In the genomic region with DNA sequence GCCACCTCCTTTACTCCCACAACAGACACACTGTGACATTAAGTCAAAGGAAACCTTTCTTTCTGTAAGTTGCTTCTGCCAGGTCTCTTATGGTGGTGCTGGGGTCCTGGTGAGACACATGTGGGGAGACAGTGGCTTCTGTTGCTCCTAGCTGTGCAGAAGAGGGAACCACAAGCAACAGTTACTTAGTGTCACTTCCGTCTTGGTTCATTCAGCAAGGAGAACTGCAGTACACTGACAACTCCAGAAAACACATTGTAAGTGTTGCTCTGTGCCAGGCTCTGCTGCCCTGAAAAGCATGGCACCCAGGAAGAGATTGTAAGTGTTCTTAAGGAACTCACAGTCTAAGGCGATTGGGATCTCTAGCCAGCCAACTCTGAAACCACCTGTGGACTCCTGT, we compare ENCODE assay signal across 8 mouse cellular contexts. TPM values are rescaled to one million over a fixed set of nuclear protein-coding genes. Genes with fewer than 3 reads are reported as not detected.
DNase-seq lines count a peak whose midpoint lies in the region; ATAC-seq lines count a peak whose summit lies in the region.

A gene (plus strand): TSS at position 210 of the 400 bp plus-strand sequence.

- H3K4me1 ChIP-seq in kidney, embryonic 14.5 days (ENCODE audit: control insufficient read depth, insufficient read depth, low read length) = no peaks in the 10 kb centered on the region; the same call in 1 of the 2 replicates
- H3K4me1 ChIP-seq in intestine, embryonic 14.5 days (replicated peaks; ENCODE audit: control insufficient read depth, insufficient read depth, low read length) = 0 out of 2 replicates have a peak, but pooled peaks cover 5% of the 10 kb centered on the region

- no peak for ATAC-seq in kidney, embryonic 14.5 days (ENCODE audit: low FRiP score, low TSS enrichment)
- no peak for ATAC-seq in intestine, embryonic 14.5 days (replicated peaks; ENCODE audit: low FRiP score, low TSS enrichment, low read depth)
- ATAC-seq in megakaryocyte, adult 5-6 weeks (ENCODE audit: poor library complexity, severe bottlenecking) = peak; percentile 57

- no peak within 1 kb of the TSS; the same call in 1 of the 2 replicates for H3K9ac ChIP-seq in kidney, embryonic 14.5 days (ENCODE audit: low read depth, low read length)
- no peak within 1 kb of the TSS for H3K9ac ChIP-seq in intestine, embryonic 14.5 days (ENCODE audit: low read length)

- 95% methylated on average over 2 of the region's 2 CpGs for WGBS in kidney, embryonic 14.5 days
- 87% methylated on average over 2 of the region's 2 CpGs for WGBS in intestine, embryonic 14.5 days

- no peak within 1 kb of the TSS for H3K4me2 ChIP-seq in kidney, embryonic 14.5 days (replicated peaks; ENCODE audit: low read depth, low read length)
- no peak within 1 kb of the TSS for H3K4me2 ChIP-seq in intestine, embryonic 14.5 days (ENCODE audit: low read length)

- no peak within 1 kb of the TSS for H3K4me3 ChIP-seq in kidney, embryonic 14.5 days (ENCODE audit: low read length)
- no peak within 1 kb of the TSS for H3K4me3 ChIP-seq in intestine, embryonic 14.5 days (ENCODE audit: low read depth, low read length)

- no peaks in the 10 kb centered on the region for H3K27me3 ChIP-seq in kidney, embryonic 14.5 days (ENCODE audit: control insufficient read depth, insufficient read depth, low read length)
- no peaks in the 10 kb centered on the region for H3K27me3 ChIP-seq in intestine, embryonic 14.5 days (replicated peaks; ENCODE audit: control insufficient read depth, insufficient read depth, low read length)

- no peaks in the 10 kb centered on the region for H3K9me3 ChIP-seq in kidney, embryonic 14.5 days (ENCODE audit: control insufficient read depth, low read length)
- no peaks in the 10 kb centered on the region for H3K9me3 ChIP-seq in intestine, embryonic 14.5 days (ENCODE audit: control insufficient read depth, low read length)

- intact Hi-C loops in gastrocnemius, postnatal 36 days (cut with DNase I) = no loop called here

- 0 out of 2 replicates have a peak within 1 kb of the TSS, but pooled peaks have one; percentile 20 for H3K27ac ChIP-seq in kidney, embryonic 14.5 days (ENCODE audit: low read depth, low read length)
- H3K27ac ChIP-seq in intestine, embryonic 14.5 days (ENCODE audit: low read depth) = no peak within 1 kb of the TSS

- H3K36me3 ChIP-seq in kidney, embryonic 14.5 days (ENCODE audit: control insufficient read depth, insufficient read depth, low read length) = no peaks in the 10 kb centered on the region
- no peaks in the 10 kb centered on the region for H3K36me3 ChIP-seq in intestine, embryonic 14.5 days (ENCODE audit: control insufficient read depth, insufficient read depth, low read length)

- DNase-seq in kidney, adult 18-20 months = no peak
- no peak for DNase-seq in adrenal gland, postnatal 4 days (ENCODE audit: low spot score in 2 of 2)
- no peak for DNase-seq in gastrocnemius, postnatal 36 days
- no peak for DNase-seq in intestine, embryonic 14.5 days (ENCODE audit: low spot score)
- peak; percentile 39 for DNase-seq in thymus, postnatal 14 days
- DNase-seq in cerebellum, postnatal 25 days = no peak

RNA-seq across cellular contexts. Expression of the gene that starts here (rescaled TPM):
- polyA plus RNA-seq in kidney, embryonic 14.5 days (2014; fragmentation: Nextera tagmentation; extraction: Ambion mirVana) = 68.4 and 78.4 TPM in 2 replicates
- 10 to 100 TPM; 24.2 to 38.7 TPM for total RNA-seq in adrenal gland, postnatal 4 days (2021)
- 10 to 100 TPM; 10.8 TPM for total RNA-seq in gastrocnemius, postnatal 36 days (2021)
- 58.3 and 62.5 TPM in 2 replicates for polyA plus RNA-seq in intestine, embryonic 14.5 days (2014; fragmentation: Nextera tagmentation; extraction: Ambion mirVana)
- 181 and 184 TPM in 2 replicates for total RNA-seq in megakaryocyte, adult 5-6 weeks (2015)
- 95.8 and 116 TPM in 2 replicates for total RNA-seq in megakaryocyte, adult 5-6 weeks (2017)
